Mouse (Mus musculus): ENCODE results near the gene Axl. TPM values are rescaled to one million over a fixed set of nuclear protein-coding genes. Genes with fewer than 3 reads are reported as not detected.

The Axl gene
- 95.7 and 110 TPM in 2 replicates for polyA plus RNA-seq (2015; fragmentation: Nextera tagmentation; extraction: Ambion mirVana)

GRCm38 (mm10) chr7:25788220-25789128, at the start of gene Axl:
Gene Axl (minus strand): TSS chr7:25788705.
- DNase-seq (ENCODE audit: low spot score) (peak; percentile 92), ATAC-seq (replicated peaks; ENCODE audit: low FRiP score, low read depth) (peak; percentile 77)
- H3K4me2 ChIP-seq (ENCODE audit: low read length): peak within 1 kb of the TSS; percentile 76
- H3K27ac ChIP-seq: peak within 1 kb of the TSS; percentile 76
- H3K9ac ChIP-seq (ENCODE audit: low read depth, low read length): peak within 1 kb of the TSS; percentile 61
- no peaks in the 10 kb centered on the region for H3K36me3 ChIP-seq (ENCODE audit: insufficient read depth, low read length)
- H3K27me3 ChIP-seq (ENCODE audit: insufficient read depth, low read length): no peaks in the 10 kb centered on the region
- peaks cover 12% of the 10 kb centered on the region; the same call in 1 of the 2 replicates for H3K4me1 ChIP-seq (replicated peaks; ENCODE audit: insufficient read depth, low read length)
- TF ChIP-seq CTCF (IDR thresholded peaks at IDR 0.05; ENCODE audit: low read depth): no peak
- WGBS: 2% methylated on average over 27 of the region's 30 CpGs
- peak within 1 kb of the TSS; percentile 54 for H3K4me3 ChIP-seq (replicated peaks; ENCODE audit: low read depth, low read length)
- H3K9me3 ChIP-seq (replicated peaks; ENCODE audit: low read length): no peaks in the 10 kb centered on the region

GRCm38 (mm10) chr7:25835188-25835891, 46.8 kb upstream of the Axl start:
- Histone ChIP-seq H3K27me3 (ENCODE audit: insufficient read depth, low read length) (no peaks in the 10 kb centered on the region), H3K9me3 (replicated peaks; ENCODE audit: low read length) (no peaks in the 10 kb centered on the region), H3K36me3 (ENCODE audit: insufficient read depth, low read length) (no peaks in the 10 kb centered on the region), H3K4me3 (replicated peaks; ENCODE audit: low read depth, low read length) (no peak overlapping the region), H3K4me1 (replicated peaks; ENCODE audit: insufficient read depth, low read length) (peaks cover 8% of the 10 kb centered on the region), H3K27ac (peak overlapping the region; percentile 68; the same call in 1 of the 2 replicates), H3K9ac (ENCODE audit: low read depth, low read length) (no peak overlapping the region), H3K4me2 (ENCODE audit: low read length) (no peak overlapping the region)
- peak; percentile 79 for ATAC-seq (replicated peaks; ENCODE audit: low FRiP score, low read depth)
- TF ChIP-seq CTCF (IDR thresholded peaks at IDR 0.05; ENCODE audit: low read depth): no peak
- DNase-seq (ENCODE audit: low spot score): peak; percentile 96
- WGBS: 24% methylated on average over 10 of the region's 10 CpGs

GRCm38 (mm10) chr7:25831557-25832530, 43.3 kb upstream of the Axl start:
- H3K36me3 ChIP-seq (ENCODE audit: insufficient read depth, low read length): no peaks in the 10 kb centered on the region
- H3K9me3 ChIP-seq (replicated peaks; ENCODE audit: low read length): no peaks in the 10 kb centered on the region
- DNase-seq (ENCODE audit: low spot score) (peak; percentile 67), ATAC-seq (replicated peaks; ENCODE audit: low FRiP score, low read depth) (peak; percentile 83)
- H3K9ac ChIP-seq (ENCODE audit: low read depth, low read length): no peak overlapping the region
- WGBS: 60% methylated on average over 10 of the region's 10 CpGs
- no peak overlapping the region; the same call in 1 of the 2 replicates for H3K4me2 ChIP-seq (ENCODE audit: low read length)
- no peaks in the 10 kb centered on the region for H3K27me3 ChIP-seq (ENCODE audit: insufficient read depth, low read length)
- H3K4me3 ChIP-seq (replicated peaks; ENCODE audit: low read depth, low read length): no peak overlapping the region
- H3K4me1 ChIP-seq (replicated peaks; ENCODE audit: insufficient read depth, low read length): peaks cover 13% of the 10 kb centered on the region
- peak overlapping the region; percentile 81 for H3K27ac ChIP-seq
- no peak for TF ChIP-seq CTCF (IDR thresholded peaks at IDR 0.05; ENCODE audit: low read depth)

- H3K4me3 ChIP-seq (replicated peaks; ENCODE audit: low read depth, low read length): no peak overlapping the region
- no peak for ATAC-seq (replicated peaks; ENCODE audit: low FRiP score, low read depth)
Observed at GRCm38 (mm10) chr7:25830251-25830650, 41.7 kb upstream of the Axl start.

GRCm38 (mm10) chr7:25827199-25827598, 38.7 kb upstream of the Axl start:
- DNase-seq (ENCODE audit: low spot score) (peak; percentile 88), ATAC-seq (replicated peaks; ENCODE audit: low FRiP score, low read depth) (no peak; the same call in 1 of the 2 replicates)
- no peaks in the 10 kb centered on the region for H3K27me3 ChIP-seq (ENCODE audit: insufficient read depth, low read length)
- no peak overlapping the region for H3K9ac ChIP-seq (ENCODE audit: low read depth, low read length)
- WGBS: 2% methylated on average over 3 of the region's 3 CpGs
- H3K36me3 ChIP-seq (ENCODE audit: insufficient read depth, low read length): no peaks in the 10 kb centered on the region
- no peak overlapping the region for H3K4me3 ChIP-seq (replicated peaks; ENCODE audit: low read depth, low read length)
- H3K27ac ChIP-seq: no peak overlapping the region
- H3K4me1 ChIP-seq (replicated peaks; ENCODE audit: insufficient read depth, low read length): peaks cover 13% of the 10 kb centered on the region
- 0 out of 2 replicates have a peak overlapping the region, but pooled peaks have one; percentile 25 for H3K4me2 ChIP-seq (ENCODE audit: low read length)
- H3K9me3 ChIP-seq (replicated peaks; ENCODE audit: low read length): no peaks in the 10 kb centered on the region
- no peak for TF ChIP-seq CTCF (IDR thresholded peaks at IDR 0.05; ENCODE audit: low read depth)

More at GRCm38 (mm10) chr7:25830251-25830650, 41.7 kb upstream of the Axl start:
- H3K9ac ChIP-seq (ENCODE audit: low read depth, low read length): no peak overlapping the region
- H3K4me1 ChIP-seq (replicated peaks; ENCODE audit: insufficient read depth, low read length): peaks cover 13% of the 10 kb centered on the region
- no peak overlapping the region for H3K4me2 ChIP-seq (ENCODE audit: low read length)
- WGBS: 23% methylated on average over 2 of the region's 2 CpGs
- no peaks in the 10 kb centered on the region for H3K27me3 ChIP-seq (ENCODE audit: insufficient read depth, low read length)
- H3K27ac ChIP-seq: peak overlapping the region; percentile 81
- H3K9me3 ChIP-seq (replicated peaks; ENCODE audit: low read length): no peaks in the 10 kb centered on the region
- H3K36me3 ChIP-seq (ENCODE audit: insufficient read depth, low read length): no peaks in the 10 kb centered on the region
- DNase-seq (ENCODE audit: low spot score): peak; percentile 62
- TF ChIP-seq CTCF (IDR thresholded peaks at IDR 0.05; ENCODE audit: low read depth): no peak

All from kidney, postnatal 0 days (tissue).